Mouse (Mus musculus): Measurements from ENCODE around the gene Gnai2. TPM values are rescaled to one million over a fixed set of nuclear protein-coding genes. Genes with fewer than 3 reads are reported as not detected.

Gene Gnai2
- polyA plus RNA-seq, 2 experiments from 2014 or later = 176 to 181 TPM

DNA sequence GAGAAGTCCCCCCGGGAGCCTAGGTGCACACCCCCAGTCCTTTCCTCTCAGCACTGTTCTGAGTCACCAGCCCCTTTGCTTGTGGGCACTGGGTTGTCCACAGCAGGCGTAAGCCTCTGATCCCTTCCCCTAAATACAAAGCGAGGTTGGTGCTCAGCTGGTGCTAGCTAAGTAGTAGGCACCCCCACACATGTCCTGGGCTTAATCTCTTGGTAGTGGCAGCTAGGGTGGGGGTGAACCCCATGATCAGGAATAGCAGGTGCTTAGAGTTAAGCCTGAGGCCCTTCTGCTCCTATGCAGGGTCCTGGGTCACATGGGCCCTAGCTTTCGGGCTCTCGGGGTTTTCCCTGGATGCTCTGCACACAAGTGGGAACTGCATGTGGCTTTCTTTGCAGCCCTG lies 22.0 kb upstream of the Gnai2 start:
- no peak for ATAC-seq

DNA sequence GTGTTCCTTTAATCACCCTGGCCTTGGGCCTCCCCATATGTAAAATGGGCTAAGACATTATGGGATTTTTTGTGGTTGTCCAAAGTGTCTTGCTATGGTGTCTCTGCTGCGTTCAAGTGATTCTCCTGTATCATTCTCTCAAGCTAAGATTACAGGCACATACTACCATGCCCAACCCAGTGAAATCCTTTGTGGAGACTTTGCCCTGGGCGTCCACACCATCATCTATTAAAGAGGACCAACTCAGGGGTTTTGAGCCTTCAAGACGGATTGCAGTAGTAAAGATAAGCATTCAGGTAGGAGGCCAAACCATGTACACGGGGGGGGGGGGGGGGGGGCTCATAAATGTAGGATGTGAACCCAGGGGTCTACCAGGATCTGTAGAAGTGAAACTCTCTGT lies 19.4 kb upstream of the Gnai2 start:
- no peak for ATAC-seq

DNA sequence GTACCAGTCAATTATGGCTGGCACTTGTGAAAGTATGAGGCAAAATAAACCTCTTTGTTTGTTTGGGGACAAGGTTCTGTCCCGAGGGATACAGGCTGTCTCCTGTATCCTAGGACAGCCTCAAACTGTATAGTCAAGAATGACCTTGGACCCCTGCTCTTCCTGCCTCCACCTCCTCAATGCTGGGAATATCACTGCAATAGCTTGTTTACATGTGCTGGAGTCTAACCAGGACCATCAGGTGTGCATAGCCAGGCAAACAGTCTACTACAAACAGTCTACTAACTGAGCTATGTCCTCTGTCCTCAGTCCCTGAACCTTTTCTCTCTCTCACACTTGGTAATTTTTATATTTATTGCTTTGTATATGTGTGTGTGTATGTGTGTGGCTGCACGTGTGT lies 18.3 kb upstream of the Gnai2 start:
- ATAC-seq = no peak

DNA sequence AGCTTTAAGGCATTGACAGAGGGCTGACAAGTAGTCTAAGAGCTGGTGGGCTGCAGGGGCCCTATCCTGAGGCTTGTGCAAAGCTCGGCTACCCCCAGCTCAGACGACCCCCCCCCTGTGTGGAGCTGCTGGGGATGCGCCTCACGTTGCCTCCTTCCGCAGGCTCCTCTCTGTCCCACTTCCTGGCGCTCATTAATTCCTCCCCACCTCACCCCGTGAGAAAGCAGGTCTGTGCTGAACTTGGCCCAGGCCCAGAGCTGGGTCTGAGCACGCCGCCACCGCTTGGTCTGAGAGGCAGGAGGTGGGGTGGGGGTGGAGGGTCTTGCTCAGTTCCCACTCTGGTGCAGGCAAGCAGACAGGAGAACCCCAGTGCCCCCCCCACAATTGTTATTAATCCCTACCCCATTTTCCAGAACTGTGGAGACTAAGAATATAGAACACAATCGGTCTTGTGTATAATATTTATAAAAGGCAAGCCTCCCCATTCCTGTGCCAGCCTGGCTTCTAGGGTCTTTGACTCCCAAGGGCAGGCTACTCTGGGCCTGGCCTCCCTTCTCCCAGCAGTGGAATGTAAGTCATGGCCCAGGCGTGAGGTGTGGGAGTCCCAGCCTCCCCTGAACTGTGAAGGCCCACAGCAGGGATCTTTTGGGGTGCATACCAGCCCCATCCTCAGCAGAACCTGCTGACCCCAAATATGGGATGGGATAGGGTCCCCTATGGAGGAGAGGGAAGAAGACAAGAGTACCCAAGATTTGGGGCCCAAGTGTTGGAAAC lies 15.7 kb upstream of the Gnai2 start:
- ATAC-seq = no peak

DNA sequence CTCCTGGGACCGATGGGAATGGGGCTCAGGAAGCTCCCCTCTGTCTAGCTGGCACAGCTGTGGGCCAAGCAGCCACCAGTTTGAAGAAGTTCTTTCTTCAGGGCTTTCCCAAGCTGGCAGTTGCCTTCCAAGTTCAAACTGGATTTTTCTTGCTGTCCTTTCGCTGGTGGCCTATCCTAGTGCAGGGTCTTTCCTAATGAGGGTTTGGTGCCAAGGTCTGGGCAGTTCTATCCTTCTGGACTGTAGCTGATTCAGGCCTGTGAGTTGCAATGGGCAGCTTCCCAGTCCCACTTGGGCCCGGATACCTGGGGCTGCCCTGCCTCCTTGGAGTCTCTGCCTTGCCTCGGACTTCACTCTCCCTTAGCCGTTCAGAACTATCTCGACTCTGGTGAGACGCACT lies 15.1 kb upstream of the Gnai2 start:
- ATAC-seq = no peak

DNA sequence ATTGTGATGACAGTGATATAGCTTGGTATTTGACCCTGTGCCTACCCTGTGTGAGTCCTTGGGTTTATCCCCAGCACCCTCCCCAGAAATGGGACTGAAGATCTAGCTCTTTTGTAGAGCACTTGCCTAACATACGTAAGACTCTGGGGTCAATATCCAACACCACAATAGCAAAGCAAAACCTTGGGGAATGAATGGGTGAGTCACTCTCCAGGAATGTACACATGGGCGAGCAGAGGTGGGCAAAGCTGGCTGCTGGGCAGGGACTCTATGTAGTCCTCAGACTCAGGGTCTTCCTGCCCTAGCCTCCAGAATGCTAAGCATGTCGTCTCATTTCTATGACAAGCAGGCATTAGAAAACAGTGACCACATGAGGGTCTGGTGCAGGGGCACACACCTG lies 13.6 kb upstream of the Gnai2 start:
- no peak for ATAC-seq

DNA sequence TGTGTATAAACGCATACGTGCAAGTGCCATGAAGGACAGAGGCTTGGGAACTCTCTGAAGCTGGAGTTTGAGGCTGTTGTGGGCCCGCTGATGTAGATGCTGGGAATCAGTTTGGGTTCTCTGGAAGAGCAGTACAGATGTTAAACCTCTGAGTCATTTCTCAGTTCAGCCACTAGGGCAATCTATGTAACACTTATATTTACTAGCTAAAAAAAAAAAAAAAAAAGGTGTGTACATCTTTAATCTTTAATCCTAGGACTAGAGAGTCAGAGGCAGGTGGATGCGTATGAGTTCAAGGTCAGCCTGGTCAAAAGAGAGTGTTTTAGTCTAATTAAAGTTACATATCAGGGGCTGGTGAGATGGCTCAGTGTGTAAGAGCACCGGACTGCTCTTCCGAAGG lies 11.8 kb upstream of the Gnai2 start:
- no peak for ATAC-seq

DNA sequence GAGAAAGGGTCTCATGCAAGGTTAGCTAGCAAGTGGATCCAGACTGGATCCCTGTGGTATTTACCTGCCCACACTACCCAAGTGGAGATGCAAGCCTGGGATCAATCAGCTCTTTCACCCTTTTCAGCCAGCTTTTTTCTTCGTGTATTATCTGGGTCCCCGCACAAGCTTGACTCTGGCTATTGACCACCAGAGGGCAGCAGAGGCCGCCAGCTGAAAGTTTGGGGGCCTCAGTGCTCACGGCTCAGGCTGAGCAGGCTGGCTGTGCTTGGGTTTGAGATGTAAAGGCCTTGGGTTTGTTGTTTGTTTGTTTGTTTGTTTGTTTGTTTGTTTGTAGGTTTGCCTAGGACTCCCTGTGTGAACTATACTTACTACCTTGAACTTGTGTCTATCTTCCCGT lies 10.4 kb upstream of the Gnai2 start:
- ATAC-seq = peak; percentile 55

DNA sequence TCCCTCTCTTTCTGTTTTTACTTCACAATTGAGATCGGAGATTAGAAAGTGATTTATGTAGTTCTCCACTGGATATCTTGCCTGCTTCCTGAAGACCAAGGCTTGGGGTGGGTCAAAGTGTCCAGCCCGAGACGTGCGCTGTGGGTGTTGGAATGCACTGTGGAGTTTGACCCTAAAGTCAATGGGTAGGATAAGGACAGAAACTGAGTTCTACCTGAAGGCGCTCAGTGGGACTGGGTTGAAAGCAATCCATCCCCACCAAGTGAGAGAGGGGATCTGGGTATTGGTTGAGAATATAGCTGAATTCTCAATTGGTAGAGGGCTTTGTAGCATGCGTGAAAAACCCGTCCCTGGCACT lies 10.0 kb upstream of the Gnai2 start:
- no peak for ATAC-seq

DNA sequence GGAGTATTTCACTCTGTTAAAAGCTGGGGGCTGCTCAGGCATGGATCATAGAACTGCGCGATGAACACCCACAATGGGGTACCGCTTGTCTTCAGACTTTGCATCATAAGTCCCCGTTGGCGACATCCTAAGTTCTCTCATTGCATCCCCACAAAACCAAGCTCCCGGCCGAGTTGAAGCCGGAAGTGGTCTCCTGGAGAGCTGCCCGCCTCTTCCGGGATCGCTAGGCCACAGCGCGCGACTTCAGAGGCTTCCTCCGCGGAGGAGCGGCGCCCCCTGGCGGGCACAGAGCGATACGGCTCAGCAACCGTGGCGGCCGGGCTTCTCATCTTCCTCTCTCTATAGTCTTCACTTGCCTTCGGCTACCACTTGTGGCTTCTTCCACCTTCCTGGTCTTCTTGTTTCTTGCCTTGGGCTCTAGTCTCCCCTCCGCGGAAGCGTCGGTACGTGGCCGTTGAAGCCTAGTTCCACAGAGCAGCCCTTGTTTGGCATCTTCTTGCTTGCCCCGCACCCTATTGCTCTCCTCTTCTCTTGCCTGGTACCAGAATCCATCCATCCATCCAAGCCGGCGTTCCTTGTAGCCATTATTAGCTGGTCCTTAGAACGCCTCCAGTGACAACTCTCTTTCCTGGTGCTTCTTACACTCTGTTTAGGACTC lies 9.5 kb upstream of the Gnai2 start:
- ATAC-seq = peak; percentile 86

DNA sequence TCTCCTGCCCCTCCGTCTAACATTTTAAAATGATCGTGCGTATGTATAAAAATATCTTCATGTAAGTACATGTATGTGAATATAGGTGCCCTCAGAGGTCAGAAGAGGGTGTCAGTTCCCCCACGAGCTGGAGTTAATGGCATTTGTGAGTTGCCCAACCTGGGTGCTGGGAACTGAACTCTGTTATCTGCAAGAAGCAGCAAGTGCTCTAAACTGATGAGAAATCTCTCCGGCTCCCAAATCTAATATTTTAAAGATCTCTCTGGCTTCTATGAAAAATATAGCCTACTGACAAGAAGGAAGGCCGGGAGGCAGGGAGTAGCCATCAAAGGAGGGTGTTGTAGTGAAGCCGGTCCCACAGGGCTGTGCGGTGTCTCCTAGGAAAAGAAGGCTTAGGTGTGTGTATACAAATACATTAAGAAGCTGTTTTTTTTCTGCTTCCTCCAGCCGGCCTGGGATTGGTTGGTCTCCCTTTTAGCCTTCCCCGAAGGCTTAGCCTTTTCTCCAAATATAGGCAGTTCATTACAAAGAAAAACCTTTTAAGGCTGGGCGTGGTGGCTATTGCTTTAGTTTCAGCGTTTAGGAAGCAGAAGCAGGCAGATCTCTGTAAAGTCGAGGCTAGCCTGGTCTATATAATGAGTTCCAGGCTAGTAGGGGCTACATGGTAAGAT lies 8.5 kb upstream of the Gnai2 start:
- ATAC-seq = no peak

DNA sequence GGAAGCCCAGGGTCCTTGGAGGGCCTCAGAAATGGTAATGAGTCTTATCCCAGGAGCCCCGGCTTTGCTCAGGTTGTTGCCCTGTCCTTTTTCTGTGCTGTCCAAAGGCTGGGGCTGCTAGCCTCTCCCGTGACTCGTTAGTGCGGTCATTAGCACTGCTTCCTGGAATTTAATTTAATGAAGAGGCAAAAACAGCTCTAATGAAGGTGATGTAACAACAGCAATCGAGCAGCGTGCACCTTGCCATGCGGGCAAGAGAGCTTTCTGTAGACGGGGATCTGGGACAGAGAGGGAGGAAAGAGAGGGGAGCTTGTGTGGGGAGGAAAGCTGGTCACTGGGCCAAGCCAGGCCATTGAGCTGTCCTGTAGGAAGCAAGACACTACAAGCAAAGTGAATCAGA lies 6.5 kb upstream of the Gnai2 start:
- no peak for ATAC-seq

DNA sequence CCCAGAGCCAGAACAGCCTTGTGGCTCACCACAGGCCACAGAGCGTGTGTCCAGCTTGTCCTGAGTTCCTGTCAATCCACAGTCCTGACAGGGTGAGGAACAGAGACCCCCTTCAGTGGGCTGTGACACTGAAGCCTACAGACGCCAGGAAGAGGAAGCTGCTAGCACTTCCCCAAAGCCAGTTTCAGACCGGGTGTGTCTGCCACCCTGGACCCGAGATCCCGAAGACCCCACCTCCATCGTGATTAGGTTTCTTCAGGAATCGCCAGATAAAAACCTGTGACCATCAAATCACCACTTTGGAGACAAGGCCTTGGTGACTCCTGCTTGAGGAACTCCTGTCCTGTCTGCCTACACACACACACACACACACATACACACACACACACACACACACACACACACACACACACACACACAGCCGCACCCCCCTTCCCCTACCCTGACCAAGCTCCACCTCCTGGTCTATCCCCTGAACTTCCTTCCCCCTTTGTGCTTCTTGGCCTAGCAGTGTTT lies 5.1 kb upstream of the Gnai2 start:
- ATAC-seq = no peak

DNA sequence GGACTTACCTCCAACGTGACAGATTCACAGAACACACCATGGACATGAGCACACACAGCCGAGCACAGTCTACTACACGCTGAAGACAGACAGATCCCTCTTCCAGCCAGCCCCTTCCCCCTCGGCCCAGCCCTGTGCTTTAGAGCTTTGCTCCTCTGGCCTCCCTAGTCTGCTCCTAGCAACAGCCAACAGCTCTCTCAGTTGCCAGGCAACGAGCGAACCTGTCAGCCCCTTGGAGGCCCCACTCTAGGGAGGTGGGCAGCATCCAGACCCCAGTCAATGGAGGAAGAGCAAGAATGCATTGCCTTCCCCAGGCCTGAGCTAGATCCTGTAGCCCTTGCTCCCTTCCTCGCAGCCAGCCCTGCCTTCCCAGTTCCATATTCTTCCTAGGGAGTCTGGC lies 1.9 kb upstream of the Gnai2 start:
- no peak for ATAC-seq

DNA sequence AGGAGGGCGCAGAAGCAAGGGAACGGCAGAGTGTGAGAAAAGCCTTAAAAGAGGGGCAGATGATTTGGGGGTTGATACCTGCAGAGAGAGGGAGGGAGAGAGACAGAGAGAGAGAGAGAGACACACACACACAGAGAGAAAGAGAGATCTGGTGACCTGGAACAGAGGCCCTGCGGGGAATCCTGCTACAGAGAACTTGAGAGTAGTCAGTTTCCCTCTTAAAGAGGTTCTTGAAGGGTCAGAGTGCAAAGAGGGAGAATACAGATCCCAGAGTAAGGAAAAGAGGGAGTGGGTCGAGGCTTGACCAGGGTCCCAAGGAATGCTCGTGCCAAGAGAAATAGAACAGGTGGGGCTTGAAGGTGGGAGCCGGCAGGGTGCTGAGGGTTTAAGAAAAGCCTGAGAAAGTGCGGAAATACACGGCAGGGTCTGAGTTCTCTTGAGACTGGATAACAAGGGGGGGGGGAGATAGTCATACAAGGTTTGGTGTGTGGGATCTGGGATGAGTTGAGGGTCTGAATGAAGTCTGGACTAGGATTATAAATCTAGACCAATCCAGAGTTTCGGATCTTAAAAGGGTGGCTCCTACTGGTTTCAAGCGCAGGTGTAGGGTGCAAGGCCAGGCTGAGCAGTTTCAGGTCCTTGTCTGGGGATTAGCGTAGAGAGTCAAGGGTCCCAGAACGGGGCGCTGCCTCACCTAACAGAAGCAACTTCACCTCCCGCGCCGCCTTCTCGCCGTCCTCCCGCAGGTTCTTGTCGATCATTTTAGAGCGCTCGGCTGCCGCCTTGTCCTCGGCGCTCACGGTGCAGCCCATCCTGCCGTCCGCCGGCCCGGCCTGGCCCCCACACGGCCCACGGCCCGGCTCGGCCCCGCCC lies 525 bp downstream of the Gnai2 start:
- no peak for ATAC-seq

DNA sequence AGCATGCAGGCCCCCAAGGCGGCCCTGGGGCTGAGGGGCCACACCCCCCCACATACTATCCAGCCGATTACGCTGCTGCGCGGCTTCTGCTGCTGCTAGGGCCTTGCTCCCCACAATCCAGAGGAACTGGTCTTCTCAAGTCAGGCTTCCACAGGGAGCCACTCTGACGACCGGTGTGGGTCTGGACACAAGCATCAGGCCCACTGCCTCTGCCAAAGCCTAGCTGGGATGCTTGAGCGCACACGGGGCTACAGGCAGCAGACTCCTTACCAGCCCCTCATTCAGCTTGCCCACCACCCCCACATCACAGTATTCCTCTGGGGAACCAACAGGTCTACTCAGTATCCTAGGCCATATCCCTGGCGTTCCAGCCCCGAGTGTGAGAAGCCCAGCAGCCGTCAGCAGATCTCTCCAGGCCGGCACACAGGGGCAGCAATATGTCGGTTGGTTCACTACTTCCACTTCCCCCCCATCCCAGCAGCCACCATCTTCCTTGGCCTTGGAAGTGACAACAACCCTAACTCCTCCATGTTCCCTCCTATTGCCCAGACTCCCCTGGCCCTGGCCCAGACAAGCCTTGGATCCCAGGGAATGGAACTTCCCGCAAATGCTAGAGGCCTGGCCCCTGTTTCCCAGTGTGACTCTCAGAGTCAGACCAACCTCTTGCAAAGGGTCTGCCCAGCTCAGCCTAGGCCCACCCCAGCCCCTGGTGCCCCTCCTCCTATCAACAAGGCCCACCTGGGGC lies 1.3 kb downstream of the Gnai2 start:
- no peak for ATAC-seq

DNA sequence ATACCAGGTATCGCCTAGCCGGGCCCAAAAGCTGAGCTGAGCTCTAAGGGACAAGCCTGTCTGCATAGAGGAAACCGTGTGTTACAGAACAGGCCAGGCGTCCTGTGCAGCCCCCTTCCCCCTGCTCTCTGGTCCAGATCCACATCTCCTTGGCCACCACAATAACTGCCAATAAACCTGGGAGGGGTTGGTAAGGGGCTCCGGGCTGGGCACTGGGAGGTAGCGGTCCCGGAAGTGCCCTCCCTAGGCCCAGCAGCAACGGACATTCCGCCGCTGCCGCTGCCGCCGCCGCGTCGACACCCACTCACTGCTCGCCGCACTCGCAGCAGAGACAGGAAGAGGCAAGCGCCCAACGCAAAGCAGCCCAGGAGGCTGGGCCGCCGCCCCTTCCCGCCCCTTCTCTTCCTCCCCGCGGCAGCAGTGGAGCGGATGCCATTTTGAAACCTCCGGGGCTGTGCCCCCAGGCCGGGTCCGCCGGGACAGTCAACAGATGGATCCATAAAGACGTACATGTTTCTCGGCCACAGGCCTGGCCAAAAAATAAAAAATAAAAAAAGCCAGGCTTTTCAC lies 2.0 kb downstream of the Gnai2 start:
- ATAC-seq = peak; percentile 69

DNA sequence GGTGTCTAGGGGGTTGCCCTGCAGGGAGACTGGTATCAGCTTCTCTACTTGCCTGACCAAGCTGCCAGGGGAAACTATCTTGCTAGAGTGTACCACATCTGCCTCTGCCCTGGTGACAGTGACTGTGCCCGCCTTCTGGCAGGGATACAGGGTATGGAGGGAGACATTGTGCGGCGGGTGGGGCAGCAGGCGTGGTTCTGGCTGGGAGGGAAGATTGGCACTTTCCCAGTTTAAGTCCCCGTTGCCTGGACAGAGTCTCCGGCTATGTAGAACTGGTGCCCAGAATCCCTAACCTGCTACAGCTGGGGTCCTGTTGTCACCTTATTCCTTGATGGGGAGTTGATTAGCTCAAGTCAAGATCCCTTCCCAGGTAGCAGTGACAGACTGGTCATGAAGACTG lies 2.7 kb downstream of the Gnai2 start:
- ATAC-seq = no peak

DNA sequence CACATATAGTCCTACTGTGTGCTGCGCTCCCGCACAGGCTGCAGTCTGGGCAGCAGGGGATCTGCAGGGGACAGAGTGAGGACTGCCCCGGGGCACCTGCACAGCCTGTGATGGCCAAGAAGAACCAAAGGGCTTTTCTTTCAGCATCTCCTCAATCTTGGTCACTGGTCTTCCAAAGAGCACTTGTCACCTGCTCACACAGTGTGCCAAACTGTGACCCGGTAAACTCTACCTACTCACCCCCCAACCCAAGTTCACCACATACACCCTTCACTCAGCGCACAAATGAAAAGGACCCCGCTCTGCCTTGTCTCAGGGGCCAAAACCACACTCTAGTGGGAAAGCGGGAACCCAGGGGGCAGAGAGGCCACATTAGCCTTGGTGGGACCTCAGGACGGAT lies 3.3 kb downstream of the Gnai2 start:
- no peak for ATAC-seq

DNA sequence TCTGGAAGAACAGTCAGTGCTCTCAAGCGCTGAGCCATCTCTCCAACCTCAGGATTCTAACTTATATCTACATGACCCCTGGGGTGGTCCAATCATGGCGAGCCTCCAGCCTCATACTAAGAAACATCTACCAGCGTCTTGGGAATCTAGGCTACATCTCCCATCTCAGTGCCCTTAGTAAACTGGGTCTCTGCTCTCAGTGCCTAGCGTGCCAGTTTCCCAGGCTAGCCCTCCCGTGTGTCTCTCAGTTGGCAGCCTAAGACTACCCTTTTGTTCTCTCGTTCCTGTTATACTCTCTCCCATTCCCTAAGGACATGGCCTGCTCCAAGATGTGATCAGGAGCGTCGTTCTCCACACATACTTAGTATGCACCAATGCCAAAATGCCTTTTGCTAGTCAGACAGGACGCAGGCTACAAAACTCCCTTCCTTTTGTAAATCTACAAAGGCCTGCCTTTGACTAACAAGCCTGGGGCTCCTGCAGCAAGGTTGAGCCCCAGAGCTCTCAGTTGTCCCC lies 3.8 kb downstream of the Gnai2 start:
- ATAC-seq = no peak

DNA sequence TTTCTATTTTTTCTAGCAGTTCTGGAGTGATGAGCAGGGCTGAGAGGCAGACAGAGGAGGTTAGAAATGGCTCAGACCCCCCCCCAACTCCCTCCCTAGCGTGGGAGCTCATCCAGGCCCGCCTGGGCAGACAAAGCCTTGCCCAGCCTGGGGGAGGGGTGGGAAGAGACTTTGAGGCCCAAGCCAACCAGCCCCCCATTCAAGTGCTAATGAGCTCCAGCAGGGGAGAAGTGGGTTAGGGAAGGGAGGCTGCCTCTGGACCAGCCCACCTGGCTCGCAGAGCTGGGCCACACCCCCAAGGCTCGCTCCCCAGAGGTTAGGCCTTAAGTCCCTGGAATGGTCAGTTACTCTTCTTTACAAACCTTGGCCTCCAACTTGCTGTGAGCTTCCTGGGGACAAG lies 4.6 kb downstream of the Gnai2 start:
- ATAC-seq = no peak

Data from activated CD4-positive, CD25-positive, alpha-beta regulatory T cell, adult 4 months (primary cell).